Mouse (Mus musculus) thymus, postnatal 0 days (tissue): ENCODE measurements around the gene Pcsk2. TPM values are rescaled to one million over a fixed set of nuclear protein-coding genes. Genes with fewer than 3 reads are reported as not detected.

ENCODE experiments used
- DNase-seq: peaks from one replicate; pipeline ENCODE4 v3.0.0-alpha.2; 2015; ENCODE audit warnings: low spot score
- polyA plus RNA-seq: library from polyadenylated mRNA; unstranded; fragments of >200 nt; fragmentation: Nextera tagmentation; extraction: Ambion mirVana; gene quantifications from 2 replicates; pipeline ENCODE4 v1.2.1, GENCODE M21; 2015

Pcsk2 gene
- polyA plus RNA-seq, 1 experiment from 2014 or later = not detected

GRCm38 (mm10) chr2:143724720-143725119, 178.8 kb downstream of the Pcsk2 start:
- DNase-seq = no peak

GRCm38 (mm10) chr2:143732501-143732900, 186.5 kb downstream of the Pcsk2 start:
- DNase-seq = no peak

- no peak for DNase-seq
Measured at GRCm38 (mm10) chr2:143735442-143735841, 189.5 kb downstream of the Pcsk2 start.

- DNase-seq = no peak
Measured at GRCm38 (mm10) chr2:143739475-143740226, 193.7 kb downstream of the Pcsk2 start.

GRCm38 (mm10) chr2:143742436-143742835, 196.5 kb downstream of the Pcsk2 start:
- no peak for DNase-seq

GRCm38 (mm10) chr2:143743081-143743480, 197.1 kb downstream of the Pcsk2 start:
- no peak for DNase-seq

- no peak for DNase-seq
Measured at GRCm38 (mm10) chr2:143752051-143752788, 206.3 kb downstream of the Pcsk2 start.

- DNase-seq = no peak
Measured at GRCm38 (mm10) chr2:143776448-143776847, 230.5 kb downstream of the Pcsk2 start.

GRCm38 (mm10) chr2:143780310-143780709, 234.4 kb downstream of the Pcsk2 start:
- no peak for DNase-seq

- no peak for DNase-seq
Measured at GRCm38 (mm10) chr2:143789911-143790310, 244.0 kb downstream of the Pcsk2 start.

- no peak for DNase-seq
Measured at GRCm38 (mm10) chr2:143795858-143796257, 249.9 kb downstream of the Pcsk2 start.

GRCm38 (mm10) chr2:143796335-143797013, 250.5 kb downstream of the Pcsk2 start:
- DNase-seq = no peak

- no peak for DNase-seq
Measured at GRCm38 (mm10) chr2:143801097-143801496, 255.1 kb downstream of the Pcsk2 start.

- DNase-seq = no peak
Measured at GRCm38 (mm10) chr2:143806140-143806923, 260.4 kb downstream of the Pcsk2 start.

- DNase-seq = no peak
Measured at GRCm38 (mm10) chr2:143806924-143807664, 261.1 kb downstream of the Pcsk2 start.

GRCm38 (mm10) chr2:143808789-143809188, 262.8 kb downstream of the Pcsk2 start:
- no peak for DNase-seq

- no peak for DNase-seq
Measured at GRCm38 (mm10) chr2:143812262-143812661, 266.3 kb downstream of the Pcsk2 start.

- no peak for DNase-seq
Measured at GRCm38 (mm10) chr2:143813461-143813860, 267.5 kb downstream of the Pcsk2 start.

GRCm38 (mm10) chr2:143831645-143832044, 285.7 kb downstream of the Pcsk2 start:
- no peak for DNase-seq

GRCm38 (mm10) chr2:143832721-143833120, 286.8 kb downstream of the Pcsk2 start:
- DNase-seq = no peak

GRCm38 (mm10) chr2:143834082-143834481, 288.1 kb downstream of the Pcsk2 start:
- DNase-seq = no peak
